Mouse (Mus musculus): ENCODE results near the gene Map4k4. TPM values are rescaled to one million over a fixed set of nuclear protein-coding genes. Genes with fewer than 3 reads are reported as not detected.

Gene Map4k4
- 14.4 and 16.2 TPM in 2 replicates for polyA plus RNA-seq (2015; fragmentation: Nextera tagmentation; extraction: Ambion mirVana)

DNA sequence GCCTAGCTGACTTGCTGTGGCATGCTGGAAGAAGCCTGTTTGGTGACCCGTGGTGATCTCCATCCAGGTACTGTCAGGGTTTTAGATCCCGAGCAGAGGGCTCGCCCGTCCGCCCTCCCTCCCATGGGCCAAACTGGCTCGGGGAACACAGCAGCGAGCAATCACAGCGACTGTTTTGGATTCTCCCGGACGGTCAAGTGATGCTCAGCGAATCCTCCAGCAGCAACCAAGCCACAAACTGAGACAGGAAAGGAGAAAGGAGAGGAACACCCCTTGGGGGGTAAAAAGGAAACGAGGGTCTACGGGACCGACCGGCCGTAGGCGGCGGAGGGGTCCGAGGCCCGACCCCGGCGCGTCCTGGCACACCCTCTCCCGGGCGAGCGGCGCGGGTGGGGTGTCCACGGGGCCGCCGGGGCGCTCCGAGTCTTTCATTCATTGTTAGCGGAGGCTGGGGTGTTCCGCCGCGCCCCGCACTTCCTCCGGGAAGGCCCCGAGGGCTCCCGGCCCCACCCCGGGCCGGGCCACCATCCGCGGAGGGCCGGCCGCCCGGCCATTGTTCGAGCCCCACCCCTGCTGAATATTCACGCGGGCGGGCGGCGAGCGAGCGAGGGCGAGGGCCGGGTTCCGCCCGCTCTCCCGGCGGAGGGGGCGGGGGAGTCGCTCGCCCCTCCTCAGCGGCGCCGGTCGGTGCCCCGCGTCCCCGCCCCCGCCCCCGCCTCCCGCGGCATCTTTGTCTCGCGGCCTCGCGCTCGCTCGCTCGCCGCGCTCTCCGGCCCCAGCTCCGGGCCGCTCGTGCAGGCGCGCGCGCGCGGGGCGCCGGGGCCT lies at the start of gene Map4k4:
TSS of gene Map4k4 (plus strand) at position 733 of the 825 bp plus-strand sequence.
- Histone ChIP-seq H3K9me3 (replicated peaks; ENCODE audit: low read length) (no peaks in the 10 kb centered on the region), H3K4me2 (ENCODE audit: low read length) (peak within 1 kb of the TSS; percentile 72), H3K27ac (peak within 1 kb of the TSS; percentile 98), H3K36me3 (ENCODE audit: insufficient read depth, low read length) (no peaks in the 10 kb centered on the region), H3K27me3 (ENCODE audit: insufficient read depth, low read length) (no peaks in the 10 kb centered on the region), H3K9ac (ENCODE audit: low read depth, low read length) (peak within 1 kb of the TSS; percentile 99), H3K4me1 (replicated peaks; ENCODE audit: insufficient read depth, low read length) (peaks cover 14% of the 10 kb centered on the region), H3K4me3 (replicated peaks; ENCODE audit: low read depth, low read length) (peak within 1 kb of the TSS; percentile 97)
- DNase-seq (ENCODE audit: low spot score): peak; percentile 85
- whole genome bisulfite sequencing: under 1% methylated on average over 51 of the region's 97 CpGs
- no peak for TF ChIP-seq CTCF (IDR thresholded peaks at IDR 0.05; ENCODE audit: low read depth)
- ATAC-seq (replicated peaks; ENCODE audit: low FRiP score, low read depth): peak; percentile 81

DNA sequence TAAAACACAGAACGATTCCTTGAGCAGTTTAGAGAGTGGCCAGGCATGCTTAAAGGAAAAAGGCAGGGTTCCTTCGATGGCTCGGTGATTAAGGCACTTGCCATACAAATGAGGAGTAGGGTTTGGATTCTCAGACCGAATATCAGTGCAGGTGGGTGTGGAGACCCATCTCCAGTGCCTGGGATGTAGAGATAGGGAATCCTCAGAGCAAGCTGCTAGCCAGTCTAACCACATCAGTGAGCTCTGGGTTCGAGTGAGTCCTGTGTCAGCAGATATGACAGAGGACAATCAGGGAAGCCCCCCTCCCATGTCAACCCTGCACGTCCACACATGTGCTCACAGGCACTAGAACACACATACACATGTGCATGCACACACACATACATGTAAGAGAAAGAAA lies 44.8 kb upstream of the Map4k4 start:
- Histone ChIP-seq H3K4me3 (replicated peaks; ENCODE audit: low read depth, low read length) (no peak overlapping the region), H3K4me2 (ENCODE audit: low read length) (no peak overlapping the region), H3K36me3 (ENCODE audit: insufficient read depth, low read length) (no peaks in the 10 kb centered on the region), H3K9me3 (replicated peaks; ENCODE audit: low read length) (no peaks in the 10 kb centered on the region), H3K9ac (ENCODE audit: low read depth, low read length) (no peak overlapping the region), H3K4me1 (replicated peaks; ENCODE audit: insufficient read depth, low read length) (no peaks in the 10 kb centered on the region), H3K27me3 (ENCODE audit: insufficient read depth, low read length) (no peaks in the 10 kb centered on the region), H3K27ac (no peak overlapping the region)
- 87% methylated on average over 6 of the region's 6 CpGs for WGBS
- no peak for TF ChIP-seq CTCF (IDR thresholded peaks at IDR 0.05; ENCODE audit: low read depth)
- ATAC-seq (replicated peaks; ENCODE audit: low FRiP score, low read depth): no peak
- DNase-seq (ENCODE audit: low spot score): no peak

GRCm38 (mm10) chr1:39856795-39857447 lies 43.8 kb upstream of the Map4k4 start:
- Histone ChIP-seq H3K9ac (ENCODE audit: low read depth, low read length) (no peak overlapping the region), H3K4me2 (ENCODE audit: low read length) (no peak overlapping the region), H3K4me3 (replicated peaks; ENCODE audit: low read depth, low read length) (no peak overlapping the region), H3K27ac (no peak overlapping the region), H3K9me3 (replicated peaks; ENCODE audit: low read length) (no peaks in the 10 kb centered on the region), H3K4me1 (replicated peaks; ENCODE audit: insufficient read depth, low read length) (no peaks in the 10 kb centered on the region), H3K36me3 (ENCODE audit: insufficient read depth, low read length) (no peaks in the 10 kb centered on the region), H3K27me3 (ENCODE audit: insufficient read depth, low read length) (no peaks in the 10 kb centered on the region)
- DNase-seq (ENCODE audit: low spot score) (no peak), ATAC-seq (replicated peaks; ENCODE audit: low FRiP score, low read depth) (no peak)
- TF ChIP-seq CTCF (IDR thresholded peaks at IDR 0.05; ENCODE audit: low read depth): no peak
- WGBS: 76% methylated on average over 7 of the region's 7 CpGs

DNA sequence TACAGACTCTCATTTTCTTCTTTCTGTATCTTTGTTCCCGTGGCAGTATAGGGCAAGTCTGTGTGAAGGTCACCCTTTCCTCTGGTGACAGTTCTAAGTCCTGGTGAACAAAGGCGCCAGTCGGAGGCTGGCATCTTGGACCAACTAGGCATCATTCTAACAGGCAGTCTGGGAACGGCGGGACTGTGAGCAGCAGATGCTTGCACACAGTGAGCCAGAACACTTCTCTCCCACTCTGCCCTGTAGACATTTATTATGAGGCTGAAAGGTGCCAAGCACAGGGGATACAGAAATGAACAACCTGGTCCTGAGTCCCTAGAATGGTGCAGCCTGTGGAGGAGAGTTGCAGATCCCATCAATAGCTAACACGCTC lies 43.3 kb upstream of the Map4k4 start:
- no peak overlapping the region for H3K4me3 ChIP-seq (replicated peaks; ENCODE audit: low read depth, low read length)
- H3K9ac ChIP-seq (ENCODE audit: low read depth, low read length): no peak overlapping the region
- no peaks in the 10 kb centered on the region for H3K36me3 ChIP-seq (ENCODE audit: insufficient read depth, low read length)
- ATAC-seq (replicated peaks; ENCODE audit: low FRiP score, low read depth) (no peak), DNase-seq (ENCODE audit: low spot score) (no peak)
- 87% methylated on average over 6 of the region's 6 CpGs for WGBS
- no peaks in the 10 kb centered on the region for H3K27me3 ChIP-seq (ENCODE audit: insufficient read depth, low read length)
- no peak for TF ChIP-seq CTCF (IDR thresholded peaks at IDR 0.05; ENCODE audit: low read depth)
- H3K27ac ChIP-seq: no peak overlapping the region
- no peaks in the 10 kb centered on the region for H3K4me1 ChIP-seq (replicated peaks; ENCODE audit: insufficient read depth, low read length)
- no peaks in the 10 kb centered on the region for H3K9me3 ChIP-seq (replicated peaks; ENCODE audit: low read length)
- no peak overlapping the region for H3K4me2 ChIP-seq (ENCODE audit: low read length)

DNA sequence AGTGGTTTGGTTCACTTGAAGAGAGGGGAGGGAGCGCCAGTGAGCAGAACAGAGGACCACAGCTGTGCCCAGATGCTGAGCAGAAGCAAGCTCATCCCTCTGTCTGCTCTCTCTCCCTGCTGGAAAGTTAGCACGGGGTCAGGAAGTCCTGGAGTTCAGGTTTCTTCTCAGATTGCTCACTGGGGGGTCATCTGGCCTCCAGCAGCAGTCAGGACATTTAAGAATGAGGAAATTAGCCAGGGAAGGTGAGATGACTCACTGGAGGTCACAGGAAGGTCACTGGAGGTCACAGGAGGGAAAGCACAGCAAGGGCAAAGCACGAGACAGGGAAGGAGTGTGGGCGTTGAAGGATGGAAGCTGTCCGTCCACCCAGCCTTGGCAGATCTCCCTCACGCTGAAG lies 41.5 kb upstream of the Map4k4 start:
- no peak for TF ChIP-seq CTCF (IDR thresholded peaks at IDR 0.05; ENCODE audit: low read depth)
- Histone ChIP-seq H3K9me3 (replicated peaks; ENCODE audit: low read length) (no peaks in the 10 kb centered on the region), H3K4me2 (ENCODE audit: low read length) (no peak overlapping the region), H3K9ac (ENCODE audit: low read depth, low read length) (no peak overlapping the region), H3K27me3 (ENCODE audit: insufficient read depth, low read length) (no peaks in the 10 kb centered on the region), H3K27ac (no peak overlapping the region), H3K4me1 (replicated peaks; ENCODE audit: insufficient read depth, low read length) (no peaks in the 10 kb centered on the region), H3K36me3 (ENCODE audit: insufficient read depth, low read length) (no peaks in the 10 kb centered on the region), H3K4me3 (replicated peaks; ENCODE audit: low read depth, low read length) (no peak overlapping the region)
- WGBS: 12% methylated on average over 6 of the region's 6 CpGs
- DNase-seq (ENCODE audit: low spot score) (peak; percentile 31), ATAC-seq (replicated peaks; ENCODE audit: low FRiP score, low read depth) (no peak)

- WGBS: 90% methylated on average over 9 of the region's 9 CpGs
- Histone ChIP-seq H3K27me3 (ENCODE audit: insufficient read depth, low read length) (no peaks in the 10 kb centered on the region), H3K9me3 (replicated peaks; ENCODE audit: low read length) (no peaks in the 10 kb centered on the region), H3K4me1 (replicated peaks; ENCODE audit: insufficient read depth, low read length) (peaks cover 16% of the 10 kb centered on the region), H3K27ac (no peak overlapping the region), H3K36me3 (ENCODE audit: insufficient read depth, low read length) (no peaks in the 10 kb centered on the region), H3K4me3 (replicated peaks; ENCODE audit: low read depth, low read length) (no peak overlapping the region), H3K9ac (ENCODE audit: low read depth, low read length) (no peak overlapping the region), H3K4me2 (ENCODE audit: low read length) (no peak overlapping the region)
- DNase-seq (ENCODE audit: low spot score) (no peak), ATAC-seq (replicated peaks; ENCODE audit: low FRiP score, low read depth) (no peak)
- TF ChIP-seq CTCF (IDR thresholded peaks at IDR 0.05; ENCODE audit: low read depth): no peak
These were observed 34.2 kb upstream of the Map4k4 start for GRCm38 (mm10) chr1:39866367-39867141.
